Mouse (Mus musculus) bone marrow macrophage, adult 2 months (primary cell): ENCODE data around the gene Slc5a1.

Source experiments
- CTCF ChIP-seq: IDR thresholded peaks from 2 replicates; pipeline ENCODE4 v1.5.1; 2012; ENCODE audit warnings: low read depth, mild to moderate bottlenecking, low read length, moderate library complexity
- POLR2A ChIP-seq: IDR thresholded peaks from 2 replicates; pipeline ENCODE4 v1.6.1; 2012; ENCODE audit warnings: mild to moderate bottlenecking, low read depth, low read length, borderline replicate concordance

DNA sequence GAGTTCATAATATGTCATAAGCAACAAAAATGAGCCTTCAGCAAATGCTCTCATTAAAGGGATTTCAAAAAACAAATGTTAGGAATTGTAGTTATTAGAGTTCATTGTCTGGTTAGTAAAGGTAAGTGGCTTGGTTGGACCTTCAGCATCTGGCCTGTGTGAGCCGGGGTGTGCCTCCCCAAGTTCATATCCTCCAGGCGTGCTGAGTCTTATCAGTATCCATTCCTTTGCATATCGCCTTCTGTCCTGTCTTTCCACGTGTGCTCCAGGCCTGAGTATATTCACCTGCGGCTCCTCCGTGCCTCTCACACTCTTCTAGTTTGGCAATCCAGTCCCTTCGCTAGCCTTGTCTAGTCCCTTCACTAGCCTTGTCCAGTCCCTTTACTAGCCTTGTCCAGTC, 102.3 kb downstream of the Slc5a1 start:
- TF ChIP-seq POLR2A (no peak), CTCF (no peak)
